Mouse (Mus musculus) ovary, postnatal 14 days (tissue): ENCODE measurements at regions not wholly inside any gene's neighbourhood (a gene's known extent, or its start where the extent isn't known, plus 50 kb on each side); places are given as distances from the start of the nearest gene placed in this dataset.

Experiments
- DNase-seq: peaks from one replicate; pipeline ENCODE4 v3.0.0; 2022; ENCODE audit warnings: low spot score

DNA sequence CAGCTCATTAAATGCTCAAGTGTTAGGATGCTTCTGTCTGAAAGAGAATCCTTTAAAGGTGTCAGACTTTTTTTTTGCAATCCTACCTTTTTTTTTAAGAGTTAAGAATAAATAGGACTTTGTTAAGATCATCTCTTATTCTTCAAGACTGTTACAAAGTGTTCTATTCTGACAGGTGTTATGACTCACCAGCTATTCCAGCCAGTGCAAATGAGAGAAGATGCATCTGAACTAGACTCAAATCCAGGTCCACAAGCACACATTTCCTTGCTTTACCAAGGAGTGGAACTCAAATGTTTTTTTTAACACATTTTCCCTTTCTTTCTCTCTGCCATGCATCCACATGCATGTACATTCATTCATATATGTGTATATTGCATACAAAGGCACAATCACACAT lies 98.4 kb upstream of the Atp10a start:
- DNase-seq = no peak

GRCm38 (mm10) chr7:58568807-58569206 lies 87.2 kb upstream of the Atp10a start:
- no peak for DNase-seq

GRCm38 (mm10) chr7:58584241-58584820 lies 71.6 kb upstream of the Atp10a start:
- DNase-seq = peak; percentile 47

- no peak for DNase-seq
These were observed 70.2 kb upstream of the Atp10a start for GRCm38 (mm10) chr7:58585626-58586256.

DNA sequence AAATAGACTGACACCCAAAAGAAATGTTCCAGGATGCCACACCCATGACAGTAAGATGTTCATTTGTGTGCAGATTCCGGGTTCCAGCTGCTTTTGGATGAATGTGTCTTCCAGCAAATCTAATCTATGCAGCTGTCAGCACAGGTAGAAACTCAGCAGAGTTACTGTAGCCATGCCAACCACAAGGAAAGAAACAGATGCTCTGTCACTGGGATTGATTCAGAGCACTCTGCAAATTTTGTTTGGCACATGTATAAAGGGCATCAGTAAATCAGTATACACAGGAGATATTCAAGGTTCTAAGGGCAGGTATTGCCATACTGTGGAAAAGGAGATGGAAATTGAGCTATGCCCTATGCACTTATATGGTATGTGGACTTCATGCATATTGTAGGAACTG lies 60.0 kb upstream of the Atp10a start:
- DNase-seq = no peak
